Mouse (Mus musculus) embryonic facial prominence, embryonic 10.5 days (tissue): ENCODE measurements around the gene Dusp10. TPM values are rescaled to one million over a fixed set of nuclear protein-coding genes. Genes with fewer than 3 reads are reported as not detected.

ENCODE experiments used
- DNase-seq: peaks from one replicate; pipeline ENCODE4 v3.0.0-alpha.2; 2017; ENCODE audit warnings: low spot score
- H3K27ac ChIP-seq: fragments of 300-500 bp; sonication (generic); replicated peaks from 2 replicates; pipeline ENCODE4 v1.5.1; 2016; ENCODE audit warnings: mild to moderate bottlenecking
- H3K27me3 ChIP-seq: fragments of 300-500 bp; sonication (generic); replicated peaks from 2 replicates; pipeline ENCODE4 v1.6.1; 2016; ENCODE audit warnings: low read depth, mild to moderate bottlenecking; ENCODE audit not compliant: poor library complexity, severe bottlenecking
- H3K36me3 ChIP-seq: fragments of 300-500 bp; sonication (generic); replicated peaks from 2 replicates; pipeline ENCODE4 v1.6.1; 2016; ENCODE audit warnings: mild to moderate bottlenecking, moderate library complexity
- H3K4me1 ChIP-seq: fragments of 300-500 bp; sonication (generic); 2 replicates; pipeline ENCODE4 v1.6.1; 2016
- H3K4me3 ChIP-seq: fragments of 300-500 bp; sonication (generic); 2 replicates; pipeline ENCODE4 v1.5.1; 2016; ENCODE audit warnings: mild to moderate bottlenecking, moderate library complexity
- H3K9me3 ChIP-seq: fragments of 300-500 bp; sonication (generic); 2 replicates; pipeline ENCODE4 v1.6.1; 2016; ENCODE audit warnings: mild to moderate bottlenecking
- WGBS: fragments of 180-500 bp; shearing (Covaris S2); methylation state at CpG from one replicate; pipeline ENCODE4 v1.1.7; 2016; 5-methylcytosine and 5-hydroxymethylcytosine counted together
- polyA plus RNA-seq: library from polyadenylated mRNA; unstranded; fragments of >200 nt; fragmentation: Nextera tagmentation; extraction: Ambion mirVana; gene quantifications from 2 replicates; pipeline ENCODE4 v1.2.1, GENCODE M21; 2016

Dusp10 gene
- polyA plus RNA-seq, 1 experiment from 2014 or later: 3.0 TPM

DNA sequence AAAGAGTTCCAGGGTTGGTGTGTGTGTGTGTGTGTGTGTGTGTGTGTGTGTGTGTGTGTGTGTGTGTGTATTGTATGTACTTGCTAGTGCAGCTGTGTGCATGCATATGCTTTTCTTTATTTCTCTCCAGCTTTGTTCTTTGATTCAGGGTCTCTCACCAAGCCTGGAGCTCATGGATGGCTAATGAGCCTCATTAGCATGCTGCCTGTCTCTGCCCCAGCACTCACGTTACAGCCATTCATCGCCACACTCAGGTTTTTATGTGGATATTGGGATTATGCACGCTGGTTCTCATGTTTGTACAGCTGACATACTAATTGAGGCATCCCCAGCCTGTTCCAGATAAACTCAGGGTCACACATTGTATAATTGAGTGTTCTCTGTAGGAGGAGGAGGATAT is 81.8 kb downstream of the Dusp10 start:
- Histone ChIP-seq H3K36me3 (no peaks in the 10 kb centered on the region), H3K27ac (no peak overlapping the region), H3K27me3 (no peaks in the 10 kb centered on the region), H3K4me1 (0 out of 2 replicates have a peak, but pooled peaks cover 3% of the 10 kb centered on the region), H3K4me3 (no peak overlapping the region), H3K9me3 (no peaks in the 10 kb centered on the region)
- DNase-seq: no peak
- 55% methylated on average over 3 of the region's 3 CpGs for WGBS

DNA sequence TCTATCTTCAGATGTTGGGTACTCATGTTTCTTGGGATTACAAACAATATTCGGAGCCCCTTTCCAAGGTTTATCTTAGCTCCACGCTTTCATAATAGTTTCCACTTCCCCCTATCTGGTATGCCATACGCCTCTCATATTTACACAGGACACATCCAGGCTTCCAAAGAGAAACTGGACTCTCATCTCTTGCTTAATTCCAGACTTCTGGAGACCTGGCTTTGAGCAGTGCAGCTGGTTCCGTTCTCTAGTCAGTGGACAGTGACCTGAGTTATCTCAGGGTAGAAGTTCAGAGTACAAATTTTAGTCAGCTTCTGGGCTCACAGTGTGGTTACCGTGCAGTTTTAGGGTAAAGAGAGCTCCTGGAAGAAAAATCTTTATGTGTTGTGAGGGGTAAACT is 87.3 kb downstream of the Dusp10 start:
- no peak overlapping the region for H3K4me3 ChIP-seq
- H3K36me3 ChIP-seq: no peaks in the 10 kb centered on the region
- H3K9me3 ChIP-seq: no peaks in the 10 kb centered on the region
- WGBS: 90% methylated on average over 5 of the region's 5 CpGs
- no peak overlapping the region for H3K27ac ChIP-seq
- no peaks in the 10 kb centered on the region for H3K27me3 ChIP-seq
- 0 out of 2 replicates have a peak, but pooled peaks cover 3% of the 10 kb centered on the region for H3K4me1 ChIP-seq
- no peak for DNase-seq

DNA sequence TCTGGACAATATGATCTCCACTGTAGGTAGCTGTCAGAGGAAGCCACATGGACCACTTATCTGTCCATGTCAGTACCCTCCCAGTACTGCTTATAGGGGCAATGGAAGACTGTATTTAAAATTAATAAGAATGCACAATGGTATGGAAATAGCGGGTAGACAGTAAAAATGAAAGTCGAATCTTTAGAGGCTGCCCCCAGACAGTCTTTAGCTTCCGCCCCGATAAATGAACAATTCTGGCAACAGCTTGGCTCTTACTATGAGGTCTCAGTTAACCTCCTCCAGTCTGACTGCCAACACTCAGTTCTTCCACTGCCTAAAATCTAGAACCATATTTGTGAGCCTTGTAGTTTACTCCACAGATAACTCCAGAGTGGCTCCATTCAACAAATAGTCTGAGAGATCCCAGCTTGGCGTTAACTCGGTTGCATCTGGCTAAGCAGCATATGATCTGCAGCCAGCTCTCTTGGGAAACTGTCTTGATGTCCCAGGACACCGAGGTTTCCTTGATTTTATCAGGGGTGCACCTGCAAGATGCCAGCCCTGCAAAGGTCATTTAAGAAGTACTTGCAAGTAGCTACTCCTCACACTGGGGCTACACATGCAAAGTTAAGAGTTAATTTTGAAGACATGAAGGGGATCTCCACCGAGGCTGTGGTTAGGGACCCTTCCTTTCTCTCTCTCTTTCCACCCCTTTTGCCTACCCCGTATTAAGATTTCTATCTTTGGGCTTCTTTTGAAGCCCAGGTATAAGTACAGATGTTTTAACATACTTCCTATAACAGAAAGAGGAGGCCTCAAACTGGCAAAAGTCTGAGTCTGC is 88.0 kb downstream of the Dusp10 start:
- DNase-seq: no peak
- 91% methylated on average over 9 of the region's 9 CpGs for WGBS
- 0 out of 2 replicates have a peak, but pooled peaks cover 3% of the 10 kb centered on the region for H3K4me1 ChIP-seq
- no peak overlapping the region for H3K27ac ChIP-seq
- H3K9me3 ChIP-seq: no peaks in the 10 kb centered on the region
- H3K36me3 ChIP-seq: no peaks in the 10 kb centered on the region
- H3K27me3 ChIP-seq: no peaks in the 10 kb centered on the region
- H3K4me3 ChIP-seq: no peak overlapping the region

DNA sequence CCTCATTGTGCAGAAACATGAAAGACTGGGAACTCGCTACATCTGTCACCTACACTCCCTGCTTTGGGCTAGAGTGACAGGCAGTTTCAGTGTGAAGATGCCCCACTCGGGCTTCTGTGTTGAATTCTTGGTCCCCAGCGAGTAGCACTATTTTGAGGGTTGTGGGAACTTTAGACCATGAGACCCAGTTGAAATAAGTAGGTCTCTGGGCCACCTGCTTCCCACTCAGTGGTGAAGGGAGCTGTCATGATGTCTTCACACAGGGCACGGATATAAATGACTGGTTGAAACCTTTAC is 88.6 kb downstream of the Dusp10 start:
- Histone ChIP-seq H3K4me3 (no peak overlapping the region), H3K27ac (no peak overlapping the region), H3K36me3 (no peaks in the 10 kb centered on the region), H3K4me1 (0 out of 2 replicates have a peak, but pooled peaks cover 3% of the 10 kb centered on the region), H3K27me3 (no peaks in the 10 kb centered on the region), H3K9me3 (no peaks in the 10 kb centered on the region)
- no peak for DNase-seq
- WGBS: 87% methylated on average over 4 of the region's 4 CpGs

DNA sequence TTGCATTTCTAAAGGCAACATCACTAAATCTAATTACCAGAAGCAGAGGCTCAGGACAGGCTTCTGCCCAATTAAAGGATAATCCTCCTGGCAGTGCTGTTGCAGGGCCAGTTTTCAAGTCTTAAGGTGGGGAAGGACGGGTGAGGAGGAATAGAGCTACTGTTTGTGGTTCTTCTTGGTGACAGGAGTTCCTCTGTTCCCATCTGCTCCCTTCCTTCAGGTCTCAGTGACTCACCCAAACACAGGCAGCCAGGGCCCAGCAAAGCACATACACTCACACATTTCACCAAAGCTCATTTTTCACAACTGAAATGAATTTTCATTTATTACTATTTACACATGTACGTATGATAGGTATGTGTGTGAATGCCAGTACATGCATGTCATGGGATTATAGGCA is 93.7 kb downstream of the Dusp10 start:
- no peaks in the 10 kb centered on the region for H3K27me3 ChIP-seq
- H3K4me1 ChIP-seq: no peaks in the 10 kb centered on the region
- H3K4me3 ChIP-seq: no peak overlapping the region
- no peaks in the 10 kb centered on the region for H3K9me3 ChIP-seq
- no peak for DNase-seq
- no peak overlapping the region for H3K27ac ChIP-seq
- no peaks in the 10 kb centered on the region for H3K36me3 ChIP-seq
- 57% methylated on average over 2 of the region's 2 CpGs for WGBS

DNA sequence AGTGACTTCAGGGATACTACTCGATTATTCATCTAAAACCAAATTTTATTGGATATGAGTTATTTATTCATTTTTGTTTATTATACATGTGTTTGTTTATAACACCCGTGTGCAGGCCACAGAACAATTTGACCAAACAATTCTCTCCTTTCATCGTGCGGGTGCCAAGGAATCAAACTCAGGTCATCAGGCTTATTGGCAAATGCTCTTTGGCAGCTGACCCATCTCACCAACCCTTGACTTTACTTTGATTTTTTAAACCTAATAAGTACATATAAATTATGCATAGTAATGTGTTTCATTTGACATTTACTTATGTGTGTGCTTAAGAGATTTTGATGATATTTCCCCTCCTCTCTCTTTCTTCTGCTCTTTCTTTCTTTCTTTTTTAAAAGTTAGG is 94.3 kb downstream of the Dusp10 start:
- Histone ChIP-seq H3K27me3 (no peaks in the 10 kb centered on the region), H3K4me3 (no peak overlapping the region), H3K4me1 (no peaks in the 10 kb centered on the region), H3K27ac (no peak overlapping the region), H3K36me3 (no peaks in the 10 kb centered on the region), H3K9me3 (no peaks in the 10 kb centered on the region)
- no peak for DNase-seq
- 88% methylated on average over 4 of the region's 4 CpGs for WGBS

DNA sequence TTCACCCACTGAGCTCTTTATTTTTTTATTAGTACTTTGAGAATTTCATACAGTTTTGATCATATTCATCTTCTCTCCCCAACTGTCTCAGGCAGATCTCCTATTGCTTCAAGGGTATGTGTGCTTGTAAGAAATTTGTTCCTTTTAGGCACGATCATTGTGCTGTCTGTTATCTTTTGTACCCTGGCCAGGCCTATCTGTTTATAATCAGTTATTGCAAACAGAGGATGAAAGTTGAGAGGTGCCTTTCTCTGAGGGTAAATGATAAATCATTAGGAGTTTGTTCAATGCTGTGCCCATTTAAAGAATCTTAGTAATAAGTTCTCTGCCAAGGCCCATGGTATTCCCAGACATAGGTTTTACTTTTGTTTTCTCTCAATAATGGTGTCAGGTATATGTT is 95.2 kb downstream of the Dusp10 start:
- Histone ChIP-seq H3K4me3 (no peak overlapping the region), H3K27me3 (no peaks in the 10 kb centered on the region), H3K27ac (no peak overlapping the region), H3K4me1 (no peaks in the 10 kb centered on the region), H3K9me3 (no peaks in the 10 kb centered on the region), H3K36me3 (no peaks in the 10 kb centered on the region)
- WGBS: 80% methylated on average over 1 of the region's 1 CpGs
- DNase-seq: no peak

DNA sequence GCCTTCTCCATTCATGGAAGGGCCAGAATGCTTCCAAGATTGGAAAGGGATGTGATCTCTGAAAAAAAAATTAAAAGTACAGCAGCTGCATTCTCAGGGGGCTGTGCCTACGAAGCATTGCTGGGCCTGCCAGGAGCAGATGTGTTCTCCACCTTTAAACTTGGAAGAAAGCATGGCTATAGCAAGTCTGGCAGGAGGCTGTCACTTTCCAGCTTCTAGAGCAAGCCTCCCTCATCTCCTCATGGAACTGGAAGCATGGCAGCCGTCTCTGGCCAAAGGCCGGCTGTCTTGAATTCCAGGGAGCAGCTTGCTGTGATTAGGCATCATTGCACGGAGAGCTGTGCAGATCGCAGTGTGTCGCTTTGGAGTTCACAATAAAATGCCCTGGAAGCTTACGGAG is 104.5 kb downstream of the Dusp10 start:
- Histone ChIP-seq H3K4me1 (no peaks in the 10 kb centered on the region), H3K36me3 (no peaks in the 10 kb centered on the region), H3K27me3 (no peaks in the 10 kb centered on the region), H3K27ac (no peak overlapping the region), H3K9me3 (no peaks in the 10 kb centered on the region), H3K4me3 (no peak overlapping the region)
- no peak for DNase-seq
- 82% methylated on average over 7 of the region's 7 CpGs for WGBS

DNA sequence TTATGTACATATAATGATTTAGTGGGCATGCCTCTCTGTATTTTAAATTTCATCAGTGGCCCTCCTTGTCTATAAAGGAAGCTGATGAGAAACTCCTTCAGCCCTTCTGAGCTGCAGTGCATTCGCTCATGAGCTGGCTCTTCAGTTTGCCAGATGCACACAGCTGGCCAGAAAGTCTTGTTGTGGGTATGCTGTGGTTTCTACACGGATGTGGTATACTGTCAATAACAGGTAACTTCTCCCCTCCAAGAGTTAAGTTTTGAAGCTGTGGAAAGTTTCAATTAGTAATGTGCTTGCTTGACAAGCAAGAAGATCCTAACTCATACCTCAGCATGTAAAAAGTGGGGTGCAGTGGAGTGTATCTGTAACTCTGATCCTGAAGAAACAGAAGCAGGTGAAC is 104.9 kb downstream of the Dusp10 start:
- H3K4me3 ChIP-seq: no peak overlapping the region
- WGBS: 83% methylated on average over 2 of the region's 2 CpGs
- H3K9me3 ChIP-seq: no peaks in the 10 kb centered on the region
- H3K4me1 ChIP-seq: no peaks in the 10 kb centered on the region
- H3K36me3 ChIP-seq: no peaks in the 10 kb centered on the region
- no peak overlapping the region for H3K27ac ChIP-seq
- no peaks in the 10 kb centered on the region for H3K27me3 ChIP-seq
- no peak for DNase-seq

DNA sequence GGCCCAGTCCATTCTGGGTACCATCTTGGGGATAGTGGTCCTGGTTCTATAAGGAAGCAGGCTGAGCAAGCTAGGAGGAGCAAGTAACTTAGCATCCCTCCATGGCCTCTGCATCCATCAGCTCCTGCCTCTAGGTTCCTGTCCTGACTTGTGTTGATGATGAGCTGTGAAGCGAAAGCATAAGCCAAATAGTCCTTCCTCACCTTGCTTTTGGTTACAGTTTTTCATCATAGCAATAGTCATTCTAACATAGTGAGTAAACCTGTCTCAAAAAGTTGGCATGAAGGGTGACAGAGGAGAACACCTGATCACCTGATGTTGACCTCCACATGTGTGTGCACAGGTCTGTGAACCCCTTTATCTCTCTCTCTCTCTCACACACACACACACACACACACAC is 105.5 kb downstream of the Dusp10 start:
- Histone ChIP-seq H3K27ac (no peak overlapping the region), H3K36me3 (no peaks in the 10 kb centered on the region), H3K4me3 (no peak overlapping the region), H3K4me1 (no peaks in the 10 kb centered on the region), H3K9me3 (no peaks in the 10 kb centered on the region), H3K27me3 (no peaks in the 10 kb centered on the region)
- whole genome bisulfite sequencing: 91% methylated on average over 1 of the region's 1 CpGs
- no peak for DNase-seq

Other genes with a start within 250 kb of the Dusp10 start
- 0.58 and 1.1 TPM in 2 replicates for gene 1700056E22Rik, start 21.0 kb downstream of the Dusp10 start, polyA plus RNA-seq